Mouse (Mus musculus): Measurements from ENCODE around the gene Sae1.

- TF ChIP-seq POLR2A (IDR thresholded peaks at IDR 0.05; ENCODE audit: extremely low read depth, insufficient read depth, low read length) (no peak), CTCF (IDR thresholded peaks at IDR 0.05; ENCODE audit: low read depth, low read length) (no peak)
These were observed 15.7 kb upstream of the Sae1 start for GRCm38 (mm10) chr7:16402968-16403948.
